Mouse (Mus musculus) embryonic facial prominence, embryonic 10.5 days (tissue): ENCODE results near the gene Ciao1. TPM values are rescaled to one million over a fixed set of nuclear protein-coding genes. Genes with fewer than 3 reads are reported as not detected.
"Not testable (repeated sequence)": the region's sequence is repeated elsewhere in the genome, so short reads cannot be mapped to it uniquely, and the experiment has no call there.

ENCODE experiments used
- DNase-seq: peaks from one replicate; pipeline ENCODE4 v3.0.0-alpha.2; 2017; ENCODE audit warnings: low spot score
- H3K27ac ChIP-seq: fragments of 300-500 bp; sonication (generic); replicated peaks from 2 replicates; pipeline ENCODE4 v1.5.1; 2016; ENCODE audit warnings: mild to moderate bottlenecking
- H3K27me3 ChIP-seq: fragments of 300-500 bp; sonication (generic); replicated peaks from 2 replicates; pipeline ENCODE4 v1.6.1; 2016; ENCODE audit warnings: low read depth, mild to moderate bottlenecking; ENCODE audit not compliant: poor library complexity, severe bottlenecking
- H3K36me3 ChIP-seq: fragments of 300-500 bp; sonication (generic); replicated peaks from 2 replicates; pipeline ENCODE4 v1.6.1; 2016; ENCODE audit warnings: mild to moderate bottlenecking, moderate library complexity
- H3K4me1 ChIP-seq: fragments of 300-500 bp; sonication (generic); 2 replicates; pipeline ENCODE4 v1.6.1; 2016
- H3K4me3 ChIP-seq: fragments of 300-500 bp; sonication (generic); 2 replicates; pipeline ENCODE4 v1.5.1; 2016; ENCODE audit warnings: mild to moderate bottlenecking, moderate library complexity
- H3K9me3 ChIP-seq: fragments of 300-500 bp; sonication (generic); 2 replicates; pipeline ENCODE4 v1.6.1; 2016; ENCODE audit warnings: mild to moderate bottlenecking
- WGBS: fragments of 180-500 bp; shearing (Covaris S2); methylation state at CpG from one replicate; pipeline ENCODE4 v1.1.7; 2016; 5-methylcytosine and 5-hydroxymethylcytosine counted together
- polyA plus RNA-seq: library from polyadenylated mRNA; unstranded; fragments of >200 nt; fragmentation: Nextera tagmentation; extraction: Ambion mirVana; gene quantifications from 2 replicates; pipeline ENCODE4 v1.2.1, GENCODE M21; 2016

Gene Ciao1
- polyA plus RNA-seq, 1 experiment from 2014 or later = 55.5 TPM

- Histone ChIP-seq H3K4me3 (no peak overlapping the region), H3K4me1 (no peaks in the 10 kb centered on the region), H3K27me3 (no peaks in the 10 kb centered on the region), H3K36me3 (peaks cover 100% of the 10 kb centered on the region), H3K27ac (no peak overlapping the region), H3K9me3 (peaks cover 7% of the 10 kb centered on the region; the same call in 1 of the 2 replicates)
- 94% methylated on average over 3 of the region's 3 CpGs for WGBS
- DNase-seq = no peak
These were observed 22.4 kb downstream of the Ciao1 start for GRCm38 (mm10) chr2:127225261-127225660.

- no peaks in the 10 kb centered on the region for H3K9me3 ChIP-seq
- WGBS = 92% methylated on average over 5 of the region's 5 CpGs
- DNase-seq = no peak
- no peaks in the 10 kb centered on the region for H3K4me1 ChIP-seq
- no peak overlapping the region for H3K4me3 ChIP-seq
- H3K36me3 ChIP-seq = peaks cover 100% of the 10 kb centered on the region
- H3K27me3 ChIP-seq = no peaks in the 10 kb centered on the region
- H3K27ac ChIP-seq = no peak overlapping the region
These were observed 29.9 kb downstream of the Ciao1 start for GRCm38 (mm10) chr2:127217746-127218145.

GRCm38 (mm10) chr2:127210701-127211100 lies 36.9 kb downstream of the Ciao1 start:
- H3K36me3 ChIP-seq = peaks cover 63% of the 10 kb centered on the region
- WGBS = 93% methylated on average over 11 of the region's 11 CpGs
- no peak overlapping the region for H3K4me3 ChIP-seq

GRCm38 (mm10) chr2:127208452-127208769 lies 39.2 kb downstream of the Ciao1 start:
- H3K4me3 ChIP-seq = peak overlapping the region; percentile 67
- H3K27me3 ChIP-seq = no peaks in the 10 kb centered on the region
- DNase-seq = no peak
- no peaks in the 10 kb centered on the region for H3K9me3 ChIP-seq
- H3K4me1 ChIP-seq = peaks cover 19% of the 10 kb centered on the region
- H3K27ac ChIP-seq = peak overlapping the region; percentile 79
- under 1% methylated on average over 17 of the region's 17 CpGs for WGBS
- H3K36me3 ChIP-seq = peaks cover 50% of the 10 kb centered on the region

More at GRCm38 (mm10) chr2:127210701-127211100, 36.9 kb downstream of the Ciao1 start:
- H3K27ac ChIP-seq = no peak overlapping the region
- no peaks in the 10 kb centered on the region for H3K9me3 ChIP-seq
- no peak for DNase-seq
- H3K27me3 ChIP-seq = no peaks in the 10 kb centered on the region
- H3K4me1 ChIP-seq = peaks cover 19% of the 10 kb centered on the region

- Histone ChIP-seq H3K4me3 (peak within 1 kb of the TSS; percentile 67), H3K36me3 (peaks cover 50% of the 10 kb centered on the region), H3K27ac (peak within 1 kb of the TSS; percentile 79), H3K4me1 (peaks cover 19% of the 10 kb centered on the region), H3K27me3 (no peaks in the 10 kb centered on the region), H3K9me3 (no peaks in the 10 kb centered on the region)
- 12% methylated on average over 36 of the region's 36 CpGs for WGBS
- DNase-seq = peak; percentile 93
These were observed 39.8 kb downstream of the Ciao1 start, which contains the start of the genes 1810024B03Rik and Snrnp200 for GRCm38 (mm10) chr2:127207547-127208451. 1810024B03Rik (minus strand) TSS chr2:127208280. Snrnp200 (plus strand) TSS chr2:127208386.

- peaks cover 50% of the 10 kb centered on the region for H3K36me3 ChIP-seq
- peaks cover 19% of the 10 kb centered on the region for H3K4me1 ChIP-seq
- H3K27me3 ChIP-seq = no peaks in the 10 kb centered on the region
- peak overlapping the region; percentile 67 for H3K4me3 ChIP-seq
- WGBS = 95% methylated on average over 2 of the region's 2 CpGs
- no peaks in the 10 kb centered on the region for H3K9me3 ChIP-seq
- no peak overlapping the region for H3K27ac ChIP-seq
- no peak for DNase-seq
These were observed 40.7 kb downstream of the Ciao1 start for GRCm38 (mm10) chr2:127206916-127207315.

- H3K4me3 ChIP-seq, DNase-seq, H3K27ac ChIP-seq, H3K27me3 ChIP-seq, H3K9me3 ChIP-seq: not testable (repeated sequence)
- H3K4me1 ChIP-seq = peaks cover 19% of the 10 kb centered on the region
- H3K36me3 ChIP-seq = peaks cover 50% of the 10 kb centered on the region
- 90% methylated on average over 4 of the region's 4 CpGs for WGBS
These were observed 41.7 kb downstream of the Ciao1 start for GRCm38 (mm10) chr2:127205936-127206335.

- Histone ChIP-seq H3K9me3 (0 out of 2 replicates have a peak, but pooled peaks cover 6% of the 10 kb centered on the region), H3K27me3 (no peaks in the 10 kb centered on the region), H3K36me3 (peaks cover 50% of the 10 kb centered on the region), H3K4me1 (peaks cover 18% of the 10 kb centered on the region), H3K4me3 (no peak overlapping the region), H3K27ac (no peak overlapping the region)
- peak; percentile 61 for DNase-seq
- 46% methylated on average over 3 of the region's 3 CpGs for WGBS
These were observed 42.7 kb downstream of the Ciao1 start for GRCm38 (mm10) chr2:127204932-127205331.

Other genes with a start within 250 kb of the Ciao1 start
- 12.4 and 12.9 TPM in 2 replicates for gene Ap4e1, start 239.1 kb downstream of the Ciao1 start, polyA plus RNA-seq
- gene Blvra, start 177.2 kb downstream of the Ciao1 start, polyA plus RNA-seq = 21.2 and 26.4 TPM in 2 replicates
- gene Ncaph, start 113.9 kb downstream of the Ciao1 start, polyA plus RNA-seq = 116 and 117 TPM in 2 replicates
- gene Itpripl1, start 104.4 kb downstream of the Ciao1 start, polyA plus RNA-seq = 14.6 and 17.4 TPM in 2 replicates
- gene 1810024B03Rik, start 39.5 kb downstream of the Ciao1 start, polyA plus RNA-seq = 2.5 and 2.6 TPM in 2 replicates
- gene Snrnp200, start 39.4 kb downstream of the Ciao1 start, polyA plus RNA-seq = 108 TPM in 2 replicates
- gene Tmem127, start 92 bp upstream of the Ciao1 start, polyA plus RNA-seq = 22.5 and 23.1 TPM in 2 replicates
- gene Stard7, start 22.4 kb upstream of the Ciao1 start, polyA plus RNA-seq = 80.1 and 81.2 TPM in 2 replicates
- 3.3 and 3.6 TPM in 2 replicates for gene Dusp2, start 88.3 kb upstream of the Ciao1 start, polyA plus RNA-seq
- 0.09 and 0.15 TPM in 2 replicates for gene Astl, start 90.8 kb upstream of the Ciao1 start, polyA plus RNA-seq
- gene Adra2b, start 115.4 kb upstream of the Ciao1 start, polyA plus RNA-seq = 1.9 and 2.2 TPM in 2 replicates
- 0.12 and 0.26 TPM in 2 replicates for gene Gpat2, start 177.4 kb upstream of the Ciao1 start, polyA plus RNA-seq
- gene Fahd2a, start 196.7 kb upstream of the Ciao1 start, polyA plus RNA-seq = 22.9 and 23.1 TPM in 2 replicates